Mouse (Mus musculus): ENCODE data around the gene Ube2a.

The Ube2a gene

GRCm38 (mm10) chrX:36901655-36902054 is 28.0 kb downstream of the Ube2a start:
- DNase-seq (ENCODE audit: low spot score in 2 of 2) = no peak

GRCm38 (mm10) chrX:36902321-36903114 is 28.8 kb downstream of the Ube2a start, which contains the start of gene Nkrf:
Gene Nkrf, minus strand, starts transcription at chrX:36902899.
- DNase-seq (ENCODE audit: low spot score in 2 of 2) = peak; percentile 59 to 67

- DNase-seq (ENCODE audit: low spot score in 2 of 2) = peak; percentile 96
Observed at GRCm38 (mm10) chrX:36903115-36903768, 29.5 kb downstream of the Ube2a start.

GRCm38 (mm10) chrX:36906539-36906938 is 32.8 kb downstream of the Ube2a start:
- DNase-seq (ENCODE audit: low spot score in 2 of 2) = no peak

GRCm38 (mm10) chrX:36911343-36911742 is 37.6 kb downstream of the Ube2a start:
- DNase-seq (ENCODE audit: low spot score in 2 of 2) = peak; percentile 37 to 58

GRCm38 (mm10) chrX:36917749-36918148 is 44.0 kb downstream of the Ube2a start:
- no peak for DNase-seq (ENCODE audit: low spot score in 2 of 2)

- no peak for DNase-seq (ENCODE audit: low spot score in 2 of 2)
Observed at GRCm38 (mm10) chrX:36921346-36921745, 47.6 kb downstream of the Ube2a start.

GRCm38 (mm10) chrX:36928791-36929190 is 55.1 kb downstream of the Ube2a start:
- DNase-seq (ENCODE audit: low spot score in 2 of 2) = peak in 1 of 2 experiments; percentile 24

GRCm38 (mm10) chrX:36929694-36930093 is 56.0 kb downstream of the Ube2a start:
- DNase-seq (ENCODE audit: low spot score in 2 of 2) = no peak

GRCm38 (mm10) chrX:36930574-36930973 is 56.9 kb downstream of the Ube2a start:
- DNase-seq (ENCODE audit: low spot score in 2 of 2) = no peak

Measured in right cerebral cortex, postnatal 10 days (tissue).